Mouse (Mus musculus) hindbrain, embryonic 15.5 days (tissue): ENCODE results near the gene Fam24a. TPM values are rescaled to one million over a fixed set of nuclear protein-coding genes. Genes with fewer than 3 reads are reported as not detected.

Experiments
- ATAC-seq: fragments of 200-750 bp; cut with Nextera tagmentation; 2 replicates; pipeline ENCODE4 v1.8.0; 2017; ENCODE audit warnings: low read depth, moderate number of reproducible peaks, moderate TSS enrichment; ENCODE audit not compliant: low FRiP score
- H3K27ac ChIP-seq: fragments of 300-500 bp; sonication (generic); replicated peaks from 2 replicates; pipeline ENCODE4 v1.5.1; 2015; ENCODE audit warnings: mild to moderate bottlenecking, inconsistent platforms
- H3K27me3 ChIP-seq: fragments of 300-500 bp; sonication (generic); 2 replicates; pipeline ENCODE4 v1.6.1; 2015; ENCODE audit warnings: control low read depth, inconsistent platforms
- H3K36me3 ChIP-seq: fragments of 300-500 bp; sonication (generic); 2 replicates; pipeline ENCODE4 v1.6.1; 2015; ENCODE audit warnings: control low read depth, inconsistent platforms
- H3K4me1 ChIP-seq: fragments of 300-500 bp; sonication (generic); replicated peaks from 2 replicates; pipeline ENCODE4 v1.6.1; 2015; ENCODE audit warnings: control low read depth, inconsistent platforms
- H3K4me2 ChIP-seq: fragments of 300-500 bp; sonication (generic); 2 replicates; pipeline ENCODE4 v1.6.1; 2015; ENCODE audit warnings: moderate library complexity, mild to moderate bottlenecking, inconsistent platforms
- H3K4me3 ChIP-seq: fragments of 300-500 bp; sonication (generic); 2 replicates; pipeline ENCODE4 v1.5.1; 2015; ENCODE audit warnings: mild to moderate bottlenecking, inconsistent platforms
- H3K9ac ChIP-seq: fragments of 300-500 bp; sonication (generic); 2 replicates; pipeline ENCODE4 v1.6.1; 2015; ENCODE audit warnings: inconsistent platforms
- H3K9me3 ChIP-seq: fragments of 300-500 bp; sonication (generic); 2 replicates; pipeline ENCODE4 v1.6.1; 2016; ENCODE audit warnings: control low read depth, inconsistent platforms
- WGBS: fragments of 180-500 bp; shearing (Covaris S2); methylation state at CpG from one replicate; pipeline ENCODE4 v1.1.7; 2015; 5-methylcytosine and 5-hydroxymethylcytosine counted together
- polyA plus RNA-seq: library from polyadenylated mRNA; unstranded; fragments of >200 nt; fragmentation: Nextera tagmentation; extraction: Ambion mirVana; gene quantifications from 2 replicates; pipeline ENCODE4 v1.2.1, GENCODE M21; 2015

The Fam24a gene
- polyA plus RNA-seq, 1 experiment from 2014 or later, result not detected

GRCm38 (mm10) chr7:131356105-131356504, 22.4 kb downstream of the Fam24a start:
- WGBS, result 98% methylated on average over 13 of the region's 13 CpGs

GRCm38 (mm10) chr7:131362269-131362614, 28.6 kb downstream of the Fam24a start:
- Histone ChIP-seq H3K4me1 (peaks cover 17% of the 10 kb centered on the region), H3K9me3 (no peaks in the 10 kb centered on the region), H3K4me3 (peak overlapping the region; percentile 90), H3K27ac (peak overlapping the region; percentile 87), H3K36me3 (peaks cover 15% of the 10 kb centered on the region), H3K9ac (peak overlapping the region; percentile 88), H3K4me2 (peak overlapping the region; percentile 88), H3K27me3 (no peaks in the 10 kb centered on the region)
- ATAC-seq, result peak; percentile 82
- WGBS, result under 1% methylated on average over 35 of the region's 35 CpGs

More at GRCm38 (mm10) chr7:131356105-131356504, 22.4 kb downstream of the Fam24a start:
- Histone ChIP-seq H3K4me2 (no peak overlapping the region), H3K9ac (no peak overlapping the region), H3K4me1 (peaks cover 3% of the 10 kb centered on the region), H3K27ac (no peak overlapping the region), H3K4me3 (no peak overlapping the region), H3K9me3 (no peaks in the 10 kb centered on the region), H3K27me3 (no peaks in the 10 kb centered on the region), H3K36me3 (peaks cover 45% of the 10 kb centered on the region)
- no peak for ATAC-seq

- Histone ChIP-seq H3K27ac (peak within 1 kb of the TSS; percentile 87), H3K27me3 (no peaks in the 10 kb centered on the region), H3K36me3 (peaks cover 12% of the 10 kb centered on the region), H3K9ac (peak within 1 kb of the TSS; percentile 88), H3K9me3 (no peaks in the 10 kb centered on the region), H3K4me2 (peak within 1 kb of the TSS; percentile 88), H3K4me1 (peaks cover 17% of the 10 kb centered on the region), H3K4me3 (peak within 1 kb of the TSS; percentile 90)
- ATAC-seq, result peak; percentile 98
- WGBS, result under 1% methylated on average over 55 of the region's 55 CpGs
Observed at GRCm38 (mm10) chr7:131362615-131363300, 29.1 kb downstream of the Fam24a start, which contains the start of gene 2310057M21Rik. Gene 2310057M21Rik (minus strand): TSS chr7:131362759.

- H3K4me3 ChIP-seq, result no peak overlapping the region
- H3K4me2 ChIP-seq, result no peak overlapping the region
- no peaks in the 10 kb centered on the region for H3K27me3 ChIP-seq
- H3K9me3 ChIP-seq, result no peaks in the 10 kb centered on the region
- 0 out of 2 replicates have a peak, but pooled peaks cover 2% of the 10 kb centered on the region for H3K36me3 ChIP-seq
- peaks cover 17% of the 10 kb centered on the region for H3K4me1 ChIP-seq
- WGBS, result 97% methylated on average over 8 of the region's 8 CpGs
- H3K9ac ChIP-seq, result no peak overlapping the region
- no peak for ATAC-seq
- H3K27ac ChIP-seq, result no peak overlapping the region
Observed at GRCm38 (mm10) chr7:131364131-131364530, 30.5 kb downstream of the Fam24a start.

- H3K27me3 ChIP-seq, result no peaks in the 10 kb centered on the region
- WGBS, result 5% methylated on average over 47 of the region's 47 CpGs
- peak within 1 kb of the TSS; percentile 96 for H3K9ac ChIP-seq
- H3K9me3 ChIP-seq, result no peaks in the 10 kb centered on the region
- H3K4me1 ChIP-seq, result peaks cover 9% of the 10 kb centered on the region
- peak within 1 kb of the TSS; percentile 83 for H3K4me2 ChIP-seq
- no peaks in the 10 kb centered on the region for H3K36me3 ChIP-seq
- ATAC-seq, result peak; percentile 96
- H3K4me3 ChIP-seq, result peak within 1 kb of the TSS; percentile 89
- peak within 1 kb of the TSS; percentile 93 for H3K27ac ChIP-seq
Observed at GRCm38 (mm10) chr7:131370648-131371469, 37.2 kb downstream of the Fam24a start, which contains the start of gene Pstk. Gene Pstk (plus strand): TSS chr7:131371141.

GRCm38 (mm10) chr7:131371470-131371860, 37.8 kb downstream of the Fam24a start:
- H3K4me1 ChIP-seq, result peaks cover 9% of the 10 kb centered on the region
- H3K4me3 ChIP-seq, result peak overlapping the region; percentile 89
- peak overlapping the region; percentile 83 for H3K4me2 ChIP-seq
- H3K9me3 ChIP-seq, result no peaks in the 10 kb centered on the region
- 8% methylated on average over 9 of the region's 9 CpGs for WGBS
- no peaks in the 10 kb centered on the region for H3K36me3 ChIP-seq
- peak overlapping the region; percentile 93 for H3K27ac ChIP-seq
- no peaks in the 10 kb centered on the region for H3K27me3 ChIP-seq
- H3K9ac ChIP-seq, result peak overlapping the region; percentile 96
- ATAC-seq, result no peak; the same call in 1 of the 2 replicates

- WGBS, result 72% methylated on average over 9 of the region's 9 CpGs
- Histone ChIP-seq H3K4me2 (peak overlapping the region; percentile 83), H3K9ac (peak overlapping the region; percentile 96), H3K4me1 (peaks cover 9% of the 10 kb centered on the region), H3K9me3 (no peaks in the 10 kb centered on the region), H3K27me3 (no peaks in the 10 kb centered on the region), H3K4me3 (peak overlapping the region; percentile 89), H3K36me3 (no peaks in the 10 kb centered on the region), H3K27ac (no peak overlapping the region)
- ATAC-seq, result no peak
Observed at GRCm38 (mm10) chr7:131371880-131372651, 38.4 kb downstream of the Fam24a start.

Other genes with a start within 250 kb of the Fam24a start
- gene 4933402N03Rik, start 187.6 kb upstream of the Fam24a start, polyA plus RNA-seq, result not detected in 2 replicates
- gene 5430419D17Rik, start 159.5 kb upstream of the Fam24a start, polyA plus RNA-seq, result 0.05 TPM in 1 of 2 replicates, not detected in the other
- gene Cuzd1, start 11.6 kb upstream of the Fam24a start, polyA plus RNA-seq, result not detected in 2 replicates
- gene Fam24b, start 4.3 kb upstream of the Fam24a start, polyA plus RNA-seq, result not detected in 2 replicates
- gene 2310057M21Rik, start 28.9 kb downstream of the Fam24a start, polyA plus RNA-seq, result 29.3 and 30.2 TPM in 2 replicates
- 49.0 and 51.4 TPM in 2 replicates for gene Pstk, start 37.3 kb downstream of the Fam24a start, polyA plus RNA-seq
- gene Ikzf5, start 76.7 kb downstream of the Fam24a start, polyA plus RNA-seq, result 10.4 and 13.4 TPM in 2 replicates
- 90.0 and 100 TPM in 2 replicates for gene Acadsb, start 76.7 kb downstream of the Fam24a start, polyA plus RNA-seq
- gene Hmx3, start 209.0 kb downstream of the Fam24a start, polyA plus RNA-seq, result 0.60 and 0.93 TPM in 2 replicates
- 1.3 and 1.4 TPM in 2 replicates for gene Hmx2, start 214.9 kb downstream of the Fam24a start, polyA plus RNA-seq
- gene Bub3, start 226.4 kb downstream of the Fam24a start, polyA plus RNA-seq, result 158 and 164 TPM in 2 replicates